Mouse (Mus musculus) MEL (cell line): Measurements from ENCODE around the gene Olfr522.

Source experiments
- CTCF ChIP-seq, 3 experiments: IDR thresholded peaks in 2 of 3; conservative IDR thresholded peaks in 1 of 3; 2 replicates each; pipeline ENCODE4 v1.5.1; 2011 to 2012; ENCODE audit warnings: low read length in 3 of 3, low read depth in 2 of 3, mild to moderate bottlenecking in 2 of 3, improper control_type of control experiment in 1 of 3, inconsistent platforms in 1 of 3, mixed read lengths in 1 of 3, moderate library complexity in 1 of 3; ENCODE audit not compliant: control insufficient read depth in 1 of 3, insufficient read depth in 1 of 3, poor library complexity in 1 of 3, severe bottlenecking in 1 of 3
- POLR2A ChIP-seq, 2 experiments: IDR thresholded peaks; 2 replicates each; pipeline ENCODE4 v1.6.1; 2011 to 2012; ENCODE audit warnings: low read length in 2 of 2, mild to moderate bottlenecking in 2 of 2, control low read depth in 1 of 2, improper control_type of control experiment in 1 of 2, low read depth in 1 of 2, moderate library complexity in 1 of 2; ENCODE audit not compliant: control insufficient read depth in 1 of 2, insufficient read depth in 1 of 2, poor library complexity in 1 of 2

- TF ChIP-seq POLR2A (IDR thresholded peaks at IDR 0.05; ENCODE audit: control insufficient read depth in 1 of 2, insufficient read depth in 1 of 2, low read depth in 1 of 2, low read length in 2 of 2, poor library complexity in 1 of 2) (no peak), CTCF (IDR thresholded peaks at IDR 0.05 in 2 of 3, conservative IDR thresholded peaks at IDR 0.05 in 1 of 3; ENCODE audit: control insufficient read depth in 1 of 3, insufficient read depth in 1 of 3, low read depth in 2 of 3, low read length in 3 of 3, poor library complexity in 1 of 3, severe bottlenecking in 1 of 3) (no peak)
These were observed 25.9 kb upstream of the Olfr522 start for GRCm38 (mm10) chr7:140190435-140190834.
